Mouse (Mus musculus) megakaryocyte progenitor cell, adult 5-6 weeks (primary cell): ENCODE results near the gene Dpf3. TPM values are rescaled to one million over a fixed set of nuclear protein-coding genes. Genes with fewer than 3 reads are reported as not detected.

Experiments used
- ATAC-seq: replicated peaks from 2 replicates; pipeline ENCODE4 v1.8.0; 2016; ENCODE audit warnings: mild to moderate bottlenecking, moderate TSS enrichment, inconsistent platforms; ENCODE audit not compliant: poor library complexity
- total RNA-seq, 2 experiments: library from RNA; stranded (forward) in 1 of 2; stranded (reverse) in 1 of 2; fragments of 157-497, 149-512 nt in 1 of 2; fragments of 200-1000 nt in 1 of 2; gene quantifications; 2 replicates each; pipeline versions ENCODE4 v1.2.3 to v1.2.4; 2015 to 2017

Dpf3 gene
- 2.8 TPM in 1 of 2 replicates, not detected in the other for total RNA-seq (2015)
- total RNA-seq (2017) = 2.1 TPM in 2 replicates

- peak; percentile 92 for ATAC-seq
Observed at GRCm38 (mm10) chr12:83487476-83487991, at the start of gene Dpf3. Dpf3 (minus strand) TSS chr12:83487716.

- no peak for ATAC-seq
Observed at GRCm38 (mm10) chr12:83536039-83536438, 48.5 kb upstream of the Dpf3 start.

GRCm38 (mm10) chr12:83535428-83535827 is 47.9 kb upstream of the Dpf3 start:
- no peak for ATAC-seq

GRCm38 (mm10) chr12:83534190-83534589 is 46.7 kb upstream of the Dpf3 start:
- ATAC-seq = no peak

- no peak for ATAC-seq
Observed at GRCm38 (mm10) chr12:83532966-83533365, 45.5 kb upstream of the Dpf3 start.

- no peak for ATAC-seq
Observed at GRCm38 (mm10) chr12:83531992-83532391, 44.5 kb upstream of the Dpf3 start.

GRCm38 (mm10) chr12:83528665-83529064 is 41.1 kb upstream of the Dpf3 start:
- no peak for ATAC-seq

GRCm38 (mm10) chr12:83527816-83528215 is 40.3 kb upstream of the Dpf3 start:
- no peak for ATAC-seq

GRCm38 (mm10) chr12:83525822-83526544 is 38.5 kb upstream of the Dpf3 start:
- ATAC-seq = no peak

GRCm38 (mm10) chr12:83524329-83524728 is 36.8 kb upstream of the Dpf3 start:
- ATAC-seq = no peak

- ATAC-seq = no peak
Observed at GRCm38 (mm10) chr12:83523892-83524291, 36.4 kb upstream of the Dpf3 start.

GRCm38 (mm10) chr12:83523056-83523455 is 35.5 kb upstream of the Dpf3 start:
- ATAC-seq = no peak

GRCm38 (mm10) chr12:83521083-83521482 is 33.6 kb upstream of the Dpf3 start:
- ATAC-seq = no peak

GRCm38 (mm10) chr12:83520311-83520890 is 32.9 kb upstream of the Dpf3 start, which contains the start of gene Dcaf4:
Dcaf4 (plus strand) TSS chr12:83520466.
- ATAC-seq = peak; percentile 89

- ATAC-seq = peak; percentile 38
Observed at GRCm38 (mm10) chr12:83517580-83517979, 30.1 kb upstream of the Dpf3 start.

GRCm38 (mm10) chr12:83514216-83514615 is 26.7 kb upstream of the Dpf3 start:
- no peak for ATAC-seq

GRCm38 (mm10) chr12:83513185-83513584 is 25.7 kb upstream of the Dpf3 start:
- ATAC-seq = no peak

GRCm38 (mm10) chr12:83512783-83513182 is 25.3 kb upstream of the Dpf3 start:
- ATAC-seq = no peak

GRCm38 (mm10) chr12:83510586-83510985 is 23.1 kb upstream of the Dpf3 start:
- no peak for ATAC-seq

GRCm38 (mm10) chr12:83506543-83506942 is 19.0 kb upstream of the Dpf3 start:
- no peak for ATAC-seq

GRCm38 (mm10) chr12:83502190-83502589 is 14.7 kb upstream of the Dpf3 start:
- ATAC-seq = peak; percentile 89

- no peak for ATAC-seq
Observed at GRCm38 (mm10) chr12:83499256-83499655, 11.7 kb upstream of the Dpf3 start.
